Mouse (Mus musculus) erythroblast, embryonic 14.5 days (primary cell): ENCODE measurements around the gene Ankrd39.

Source experiments
- GATA1 ChIP-seq: IDR thresholded peaks from 2 replicates; pipeline ENCODE4 v1.6.1; 2012; ENCODE audit warnings: low read length, inconsistent platforms, mixed read lengths
- TAL1 ChIP-seq: IDR thresholded peaks from 3 replicates; pipeline ENCODE4 v1.6.1; 2012; ENCODE audit warnings: low read length, inconsistent platforms, mixed read lengths

DNA sequence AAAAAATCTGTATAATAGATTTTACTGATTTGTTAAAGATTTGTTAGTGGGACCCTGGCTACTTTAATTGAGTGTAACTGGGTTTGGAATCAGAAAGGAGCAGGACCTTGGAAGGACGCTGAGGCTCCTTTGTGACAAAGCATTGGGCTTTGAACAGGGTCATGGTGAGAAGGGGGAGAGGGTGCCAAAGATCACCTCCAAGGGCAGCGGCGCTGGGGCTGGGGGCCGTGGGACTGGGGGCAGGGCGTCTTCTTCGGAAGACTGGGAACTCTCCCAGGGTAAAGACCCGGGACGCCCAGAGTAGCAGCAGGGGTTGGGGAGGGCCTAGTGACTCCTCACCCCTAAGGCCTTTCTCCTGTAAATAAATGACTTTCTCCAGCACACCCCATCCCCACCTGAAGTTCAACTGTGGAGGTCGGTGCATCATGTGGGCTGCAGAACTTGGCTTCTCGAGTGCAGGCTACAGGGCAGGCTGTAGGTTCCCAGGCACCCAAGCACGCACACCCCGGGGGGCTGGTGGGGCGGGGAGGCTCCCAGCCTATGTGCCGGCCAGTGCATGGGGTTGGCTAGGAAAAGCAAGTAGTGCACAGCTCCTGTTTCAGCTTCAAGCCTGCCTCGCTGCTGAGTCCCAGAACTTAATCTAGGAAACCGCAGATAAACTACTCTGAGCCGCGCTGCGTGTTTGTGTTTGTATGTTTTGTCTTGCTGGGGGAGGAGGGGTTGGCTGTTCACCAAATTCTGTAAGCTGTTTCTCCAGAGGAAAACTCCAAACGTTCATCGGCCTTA lies 20.8 kb upstream of the Ankrd39 start:
- TF ChIP-seq GATA1 (no peak), TAL1 (no peak)
